Comparison of ENCODE assay signal across 7 mouse cellular contexts in genomic region chr17:66100566-66101379, GRCm38 (mm10). TPM values are rescaled to one million over a fixed set of nuclear protein-coding genes. Genes with fewer than 3 reads are reported as not detected.
DNase-seq lines count a peak whose midpoint lies in the region; ATAC-seq and TF ChIP-seq lines count a peak whose summit lies in the region.

No protein-coding gene starts in this region.

- TF ChIP-seq EP300 in heart, postnatal 0 days (IDR thresholded peaks at IDR 0.05; ENCODE audit: low read depth) = no peak

- no peak for ATAC-seq in lung, embryonic 16.5 days (ENCODE audit: low read depth)
- ATAC-seq in heart, postnatal 0 days (ENCODE audit: insufficient read depth, low read depth) = peak; percentile 45
- ATAC-seq in liver, embryonic 12.5 days = peak; percentile 49; the same call in 1 of the 2 replicates

- peak overlapping the region; percentile 95 for H3K4me2 ChIP-seq in lung, embryonic 16.5 days (ENCODE audit: low read depth, low read length)
- peak overlapping the region; percentile 78 for H3K4me2 ChIP-seq in heart, postnatal 0 days (ENCODE audit: low read depth, low read length)
- peak overlapping the region; percentile 90 for H3K4me2 ChIP-seq in liver, embryonic 12.5 days

- H3K4me3 ChIP-seq in lung, embryonic 16.5 days (ENCODE audit: low read length) = peak overlapping the region; percentile 95
- H3K4me3 ChIP-seq in heart, postnatal 0 days (ENCODE audit: low read depth, low read length) = peak overlapping the region; percentile 76
- H3K4me3 ChIP-seq in liver, embryonic 12.5 days = peak overlapping the region; percentile 87

- peaks cover 11% of the 10 kb centered on the region for H3K4me1 ChIP-seq in lung, embryonic 16.5 days (replicated peaks; ENCODE audit: control insufficient read depth, insufficient read depth, low read length)
- H3K4me1 ChIP-seq in heart, postnatal 0 days (ENCODE audit: control insufficient read depth, insufficient read depth) = peaks cover 7% of the 10 kb centered on the region
- peaks cover 34% of the 10 kb centered on the region for H3K4me1 ChIP-seq in liver, embryonic 12.5 days

- no peaks in the 10 kb centered on the region for H3K27me3 ChIP-seq in lung, embryonic 16.5 days (ENCODE audit: control insufficient read depth, insufficient read depth, low read depth, low read length)
- H3K27me3 ChIP-seq in heart, postnatal 0 days (ENCODE audit: control insufficient read depth, insufficient read depth, low read length) = no peaks in the 10 kb centered on the region
- no peaks in the 10 kb centered on the region for H3K27me3 ChIP-seq in liver, embryonic 12.5 days (replicated peaks)
- no peaks in the 10 kb centered on the region for H3K27me3 ChIP-seq in splenic B cell, adult 2 months (ENCODE audit: control insufficient read depth, insufficient read depth, low read length, poor library complexity, severe bottlenecking)

- H3K9ac ChIP-seq in lung, embryonic 16.5 days (ENCODE audit: low read length) = peak overlapping the region; percentile 95
- peak overlapping the region; percentile 91 for H3K9ac ChIP-seq in heart, postnatal 0 days (replicated peaks; ENCODE audit: low read depth, low read length)
- peak overlapping the region; percentile 94 for H3K9ac ChIP-seq in liver, embryonic 12.5 days

- TF ChIP-seq CTCF in heart, postnatal 0 days (IDR thresholded peaks at IDR 0.05; ENCODE audit: low read depth) = no peak

- WGBS in lung, embryonic 16.5 days = under 1% methylated on average over 41 of the region's 41 CpGs
- WGBS in heart, postnatal 0 days = under 1% methylated on average over 41 of the region's 41 CpGs
- WGBS in liver, embryonic 12.5 days (ENCODE audit: insufficient replicate concordance) = under 1% methylated on average over 41 of the region's 41 CpGs

- no peaks in the 10 kb centered on the region for H3K36me3 ChIP-seq in lung, embryonic 16.5 days (ENCODE audit: control insufficient read depth, insufficient read depth, low read length)
- H3K36me3 ChIP-seq in heart, postnatal 0 days (replicated peaks; ENCODE audit: control insufficient read depth, insufficient read depth, low read length) = no peaks in the 10 kb centered on the region
- peaks cover 8% of the 10 kb centered on the region; the same call in 1 of the 2 replicates for H3K36me3 ChIP-seq in liver, embryonic 12.5 days
- H3K36me3 ChIP-seq in splenic B cell, adult 2 months (ENCODE audit: control insufficient read depth, insufficient read depth, low read length, poor library complexity, severe bottlenecking) = no peaks in the 10 kb centered on the region

- DNase-seq in lung, adult 18-20 months = no peak
- DNase-seq in c-Kit-negative CD71-positive TER-119-positive erythroid progenitor cells, embryonic 14.5 days (ENCODE audit: low read depth, low spot score) = peak; percentile 36
- DNase-seq in heart, postnatal 0 days (ENCODE audit: low spot score) = peak; percentile 44
- peak; percentile 16 for DNase-seq in splenic B cell, adult 2 months (ENCODE audit: low read depth, low spot score)
- no peak for DNase-seq in urinary bladder, postnatal 14 days (ENCODE audit: low spot score)

- no peaks in the 10 kb centered on the region for H3K9me3 ChIP-seq in lung, embryonic 16.5 days (ENCODE audit: control insufficient read depth, low read length)
- no peaks in the 10 kb centered on the region for H3K9me3 ChIP-seq in heart, postnatal 0 days (replicated peaks; ENCODE audit: control insufficient read depth, low read length)
- H3K9me3 ChIP-seq in liver, embryonic 12.5 days (replicated peaks) = no peaks in the 10 kb centered on the region

- H3K27ac ChIP-seq in lung, embryonic 16.5 days (ENCODE audit: low read length) = peak overlapping the region; percentile 95
- H3K27ac ChIP-seq in heart, postnatal 0 days (ENCODE audit: low read depth) = peak overlapping the region; percentile 95
- H3K27ac ChIP-seq in liver, embryonic 12.5 days = peak overlapping the region; percentile 92

RNA-seq across cellular contexts. Expression of gene Ndufv2, which starts 0.6 kb away (rescaled TPM):
- 298 and 312 TPM in 2 replicates for polyA plus RNA-seq in lung, embryonic 16.5 days (2015; fragmentation: Nextera tagmentation; extraction: Ambion mirVana)
- 249 and 285 TPM in 2 replicates for total RNA-seq in heart, postnatal 0 days (2014; rRNA removed; ENCODE audit: low replicate concordance)
- polyA plus RNA-seq in heart, postnatal 0 days (2015; fragmentation: Nextera tagmentation; extraction: Ambion mirVana) = 1,231 and 1,304 TPM in 2 replicates
- polyA plus RNA-seq in liver, embryonic 12.5 days (2016; fragmentation: Nextera tagmentation; extraction: Ambion mirVana) = 234 and 239 TPM in 2 replicates

RNA-seq across cellular contexts. Expression of gene Washc1, which starts 10.6 kb away (rescaled TPM):
- 38.6 and 41.2 TPM in 2 replicates for polyA plus RNA-seq in lung, embryonic 16.5 days (2015; fragmentation: Nextera tagmentation; extraction: Ambion mirVana)
- total RNA-seq in heart, postnatal 0 days (2014; rRNA removed; ENCODE audit: low replicate concordance) = 31.7 and 38.3 TPM in 2 replicates
- 28.3 and 31.5 TPM in 2 replicates for polyA plus RNA-seq in heart, postnatal 0 days (2015; fragmentation: Nextera tagmentation; extraction: Ambion mirVana)
- 23.0 and 23.9 TPM in 2 replicates for polyA plus RNA-seq in liver, embryonic 12.5 days (2016; fragmentation: Nextera tagmentation; extraction: Ambion mirVana)

RNA-seq across cellular contexts. Expression of gene Ddx11, which starts 22.5 kb away (rescaled TPM):
- polyA plus RNA-seq in lung, embryonic 16.5 days (2015; fragmentation: Nextera tagmentation; extraction: Ambion mirVana) = 20.2 and 23.9 TPM in 2 replicates
- total RNA-seq in heart, postnatal 0 days (2014; rRNA removed; ENCODE audit: low replicate concordance) = 8.2 and 11.5 TPM in 2 replicates
- polyA plus RNA-seq in heart, postnatal 0 days (2015; fragmentation: Nextera tagmentation; extraction: Ambion mirVana) = 3.5 and 4.2 TPM in 2 replicates
- polyA plus RNA-seq in liver, embryonic 12.5 days (2016; fragmentation: Nextera tagmentation; extraction: Ambion mirVana) = 15.5 and 16.1 TPM in 2 replicates

RNA-seq across cellular contexts. Expression of gene Ankrd12, which starts 23.9 kb away (rescaled TPM):
- 20.7 and 20.9 TPM in 2 replicates for polyA plus RNA-seq in lung, embryonic 16.5 days (2015; fragmentation: Nextera tagmentation; extraction: Ambion mirVana)
- 9.8 and 50.7 TPM in 2 replicates for total RNA-seq in heart, postnatal 0 days (2014; rRNA removed; ENCODE audit: low replicate concordance)
- polyA plus RNA-seq in heart, postnatal 0 days (2015; fragmentation: Nextera tagmentation; extraction: Ambion mirVana) = 18.2 and 19.7 TPM in 2 replicates
- 8.6 and 8.8 TPM in 2 replicates for polyA plus RNA-seq in liver, embryonic 12.5 days (2016; fragmentation: Nextera tagmentation; extraction: Ambion mirVana)

Comparison
In these comparisons a context has a peak if more than half of its experiments do, and no peak if none do; other contexts are left out.
1. DNase-seq: peak in c-Kit-negative CD71-positive TER-119-positive erythroid progenitor cells, embryonic 14.5 days (single experiment), heart, postnatal 0 days (single experiment) and splenic B cell, adult 2 months (single experiment); none in lung, adult 18-20 months (0 of 2) and urinary bladder, postnatal 14 days (single experiment).
2. Peak in every context shown above with its lines, with median percentiles within 50 percentile points of each other: H3K27ac ChIP-seq, H3K4me2 ChIP-seq, H3K4me3 ChIP-seq and H3K9ac ChIP-seq.